Mouse (Mus musculus): ENCODE measurements around the gene Serp2. TPM values are rescaled to one million over a fixed set of nuclear protein-coding genes. Genes with fewer than 3 reads are reported as not detected.

Serp2 gene
- polyA plus RNA-seq, 1 experiment from 2014 or later, result 47.3 TPM

DNA sequence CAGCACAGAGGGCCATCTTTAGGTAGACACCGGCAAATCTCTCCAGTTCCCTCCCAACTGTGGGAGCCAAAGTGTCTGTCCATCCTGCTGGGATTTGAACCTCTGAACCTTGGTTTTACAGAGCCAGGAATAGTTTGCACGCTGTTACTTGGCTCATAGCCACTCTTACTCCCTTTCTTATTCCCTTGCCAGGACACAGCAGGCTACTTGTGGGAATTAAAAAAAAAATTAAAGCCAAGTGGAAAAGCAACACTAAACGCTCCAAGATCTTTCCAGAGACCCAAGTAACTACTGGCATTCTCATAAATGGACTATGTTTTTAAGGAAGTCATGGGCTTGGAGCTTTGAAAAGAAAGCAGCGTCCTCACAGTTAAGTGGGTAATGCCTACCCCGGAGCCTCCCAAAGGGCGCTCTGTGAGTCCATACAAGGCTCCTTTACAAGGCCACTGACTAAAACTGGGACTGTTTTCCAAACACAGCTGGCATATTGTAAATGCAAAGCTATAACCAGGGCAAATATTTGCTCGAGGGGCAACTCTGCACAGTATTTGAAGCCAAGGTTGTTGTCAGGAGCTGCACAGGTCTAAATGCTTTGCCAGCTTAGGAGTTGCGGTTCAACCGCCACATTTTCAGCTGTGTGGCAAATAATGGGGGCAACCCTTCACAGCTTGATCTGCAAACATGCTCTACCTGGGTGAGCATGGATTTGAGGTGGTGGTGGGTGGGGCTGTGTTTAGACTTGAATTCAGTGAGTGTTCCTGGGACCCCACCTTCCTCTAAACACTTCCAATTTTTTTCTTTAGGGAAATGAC, 38.6 kb upstream of the Serp2 start:
- DNase-seq (ENCODE audit: low spot score, missing footprints) (no peak), ATAC-seq (ENCODE audit: low FRiP score) (no peak)
- Histone ChIP-seq H3K27me3 (ENCODE audit: control insufficient read depth, insufficient read depth, low read length) (no peaks in the 10 kb centered on the region), H3K27ac (ENCODE audit: low read depth, low read length) (no peak overlapping the region), H3K36me3 (ENCODE audit: control insufficient read depth, insufficient read depth, low read length) (no peaks in the 10 kb centered on the region), H3K9me3 (ENCODE audit: control insufficient read depth, low read length) (no peaks in the 10 kb centered on the region), H3K4me1 (ENCODE audit: control insufficient read depth, insufficient read depth, low read length) (peaks cover 5% of the 10 kb centered on the region; the same call in 1 of the 2 replicates), H3K4me2 (no peak overlapping the region), H3K9ac (ENCODE audit: low read length) (no peak overlapping the region), H3K4me3 (ENCODE audit: low read depth, low read length) (no peak overlapping the region)
- WGBS, result 81% methylated on average over 9 of the region's 9 CpGs

DNA sequence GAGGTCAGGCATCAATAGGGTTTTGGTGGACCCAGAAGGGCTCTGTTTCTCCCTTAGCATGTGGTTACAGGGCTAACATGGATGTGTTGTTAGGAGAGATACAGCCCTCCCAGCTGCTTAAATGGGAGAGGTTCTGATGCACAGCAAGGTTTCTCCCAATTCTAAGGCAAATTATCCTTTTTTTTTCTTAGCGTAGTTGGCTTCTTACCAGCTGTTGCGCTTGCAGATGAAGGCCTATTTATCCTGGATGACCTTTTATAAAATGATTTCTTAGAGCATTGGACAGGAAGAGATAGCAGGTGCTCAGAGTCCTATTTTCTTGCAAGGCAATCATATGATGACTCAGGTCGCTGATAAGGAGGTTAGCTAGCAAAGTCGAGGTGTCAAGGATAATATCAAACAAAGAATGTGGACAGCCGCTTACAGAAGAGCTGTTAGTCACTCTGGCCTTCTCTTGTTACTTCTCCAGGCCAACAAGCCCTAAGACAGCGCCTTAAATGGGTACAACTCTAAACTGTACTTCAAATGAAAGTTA, 37.7 kb upstream of the Serp2 start:
- no peak overlapping the region for H3K4me3 ChIP-seq (ENCODE audit: low read depth, low read length)
- no peak overlapping the region for H3K9ac ChIP-seq (ENCODE audit: low read length)
- H3K9me3 ChIP-seq (ENCODE audit: control insufficient read depth, low read length), result no peaks in the 10 kb centered on the region
- no peak overlapping the region for H3K27ac ChIP-seq (ENCODE audit: low read depth, low read length)
- H3K4me2 ChIP-seq, result no peak overlapping the region
- 90% methylated on average over 6 of the region's 6 CpGs for whole genome bisulfite sequencing
- DNase-seq (ENCODE audit: low spot score, missing footprints) (no peak), ATAC-seq (ENCODE audit: low FRiP score) (no peak)
- no peaks in the 10 kb centered on the region for H3K36me3 ChIP-seq (ENCODE audit: control insufficient read depth, insufficient read depth, low read length)
- H3K27me3 ChIP-seq (ENCODE audit: control insufficient read depth, insufficient read depth, low read length), result no peaks in the 10 kb centered on the region
- H3K4me1 ChIP-seq (ENCODE audit: control insufficient read depth, insufficient read depth, low read length), result peaks cover 5% of the 10 kb centered on the region; the same call in 1 of the 2 replicates

DNA sequence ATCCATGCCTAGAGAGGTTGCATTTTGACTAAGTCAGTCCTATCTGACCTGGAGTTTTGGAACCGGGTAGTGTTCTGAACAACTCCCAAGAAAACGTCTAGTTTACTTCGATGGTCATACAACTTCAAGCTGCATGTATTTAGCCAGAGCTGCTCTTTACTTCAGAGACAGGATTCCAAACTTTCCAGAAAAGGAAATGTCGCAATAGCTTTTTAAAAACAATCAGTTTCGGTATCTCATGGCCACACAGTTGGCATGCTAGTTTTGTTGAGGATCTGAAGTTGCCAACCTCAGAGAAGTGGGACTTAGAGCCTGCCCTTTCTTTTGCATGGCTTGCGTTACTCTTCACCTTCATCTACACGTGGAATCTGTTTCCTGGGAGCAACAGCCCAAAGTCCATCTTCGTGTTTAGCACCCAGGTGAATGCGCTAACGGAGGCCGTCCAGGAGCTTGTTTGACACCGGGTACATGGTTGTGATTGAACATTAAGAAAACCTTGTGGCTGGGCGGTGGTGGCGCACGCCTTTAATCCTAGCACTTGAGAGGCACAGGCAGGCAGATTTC, 37.0 kb upstream of the Serp2 start:
- no peaks in the 10 kb centered on the region for H3K9me3 ChIP-seq (ENCODE audit: control insufficient read depth, low read length)

GRCm38 (mm10) chr14:76592721-76593120, 36.0 kb upstream of the Serp2 start:
- Histone ChIP-seq H3K9ac (ENCODE audit: low read length) (no peak overlapping the region), H3K4me3 (ENCODE audit: low read depth, low read length) (no peak overlapping the region), H3K4me1 (ENCODE audit: control insufficient read depth, insufficient read depth, low read length) (no peaks in the 10 kb centered on the region), H3K27me3 (ENCODE audit: control insufficient read depth, insufficient read depth, low read length) (no peaks in the 10 kb centered on the region), H3K36me3 (ENCODE audit: control insufficient read depth, insufficient read depth, low read length) (no peaks in the 10 kb centered on the region), H3K27ac (ENCODE audit: low read depth, low read length) (no peak overlapping the region), H3K4me2 (no peak overlapping the region), H3K9me3 (ENCODE audit: control insufficient read depth, low read length) (no peaks in the 10 kb centered on the region)
- WGBS, result 91% methylated on average over 12 of the region's 12 CpGs
- ATAC-seq (ENCODE audit: low FRiP score) (no peak), DNase-seq (ENCODE audit: low spot score, missing footprints) (no peak)

More for the DNA sequence above, 37.0 kb upstream of the Serp2 start:
- no peak for ATAC-seq (ENCODE audit: low FRiP score)
- no peak for DNase-seq (ENCODE audit: low spot score, missing footprints)
- H3K27me3 ChIP-seq (ENCODE audit: control insufficient read depth, insufficient read depth, low read length), result no peaks in the 10 kb centered on the region
- no peak overlapping the region for H3K9ac ChIP-seq (ENCODE audit: low read length)
- H3K27ac ChIP-seq (ENCODE audit: low read depth, low read length), result no peak overlapping the region
- no peak overlapping the region for H3K4me2 ChIP-seq
- H3K36me3 ChIP-seq (ENCODE audit: control insufficient read depth, insufficient read depth, low read length), result no peaks in the 10 kb centered on the region
- H3K4me1 ChIP-seq (ENCODE audit: control insufficient read depth, insufficient read depth, low read length), result peaks cover 4% of the 10 kb centered on the region; the same call in 1 of the 2 replicates
- 94% methylated on average over 15 of the region's 15 CpGs for WGBS
- no peak overlapping the region for H3K4me3 ChIP-seq (ENCODE audit: low read depth, low read length)

GRCm38 (mm10) chr14:76592090-76592489, 35.4 kb upstream of the Serp2 start:
- H3K9ac ChIP-seq (ENCODE audit: low read length), result no peak overlapping the region
- no peak overlapping the region for H3K27ac ChIP-seq (ENCODE audit: low read depth, low read length)
- no peaks in the 10 kb centered on the region for H3K4me1 ChIP-seq (ENCODE audit: control insufficient read depth, insufficient read depth, low read length)
- no peak for DNase-seq (ENCODE audit: low spot score, missing footprints)
- H3K9me3 ChIP-seq (ENCODE audit: control insufficient read depth, low read length), result no peaks in the 10 kb centered on the region
- no peak overlapping the region for H3K4me3 ChIP-seq (ENCODE audit: low read depth, low read length)
- no peak overlapping the region for H3K4me2 ChIP-seq
- no peaks in the 10 kb centered on the region for H3K27me3 ChIP-seq (ENCODE audit: control insufficient read depth, insufficient read depth, low read length)
- no peaks in the 10 kb centered on the region for H3K36me3 ChIP-seq (ENCODE audit: control insufficient read depth, insufficient read depth, low read length)
- no peak for ATAC-seq (ENCODE audit: low FRiP score)
- whole genome bisulfite sequencing, result 93% methylated on average over 6 of the region's 6 CpGs

DNA sequence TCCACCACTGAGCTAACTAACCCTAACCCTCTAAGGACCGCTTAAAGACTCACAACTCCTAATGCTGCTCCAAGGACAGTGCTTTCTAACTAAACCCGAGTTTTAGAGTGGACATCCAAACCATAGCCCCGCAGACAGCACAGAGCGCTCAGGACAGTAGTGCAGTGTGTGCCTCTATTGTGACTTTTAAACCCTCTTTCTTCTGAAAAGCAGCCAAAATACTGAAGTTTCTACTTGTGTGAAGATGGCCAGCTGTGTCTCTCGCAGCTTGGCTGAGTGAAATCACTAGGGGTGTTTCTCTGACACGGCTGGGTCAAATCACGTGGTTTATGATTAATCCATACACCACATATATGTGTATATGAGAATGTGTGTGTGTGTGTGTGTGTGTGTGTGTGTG, 33.4 kb upstream of the Serp2 start:
- Histone ChIP-seq H3K36me3 (ENCODE audit: control insufficient read depth, insufficient read depth, low read length) (no peaks in the 10 kb centered on the region), H3K27me3 (ENCODE audit: control insufficient read depth, insufficient read depth, low read length) (no peaks in the 10 kb centered on the region), H3K27ac (ENCODE audit: low read depth, low read length) (no peak overlapping the region), H3K9me3 (ENCODE audit: control insufficient read depth, low read length) (no peaks in the 10 kb centered on the region), H3K9ac (ENCODE audit: low read length) (no peak overlapping the region), H3K4me1 (ENCODE audit: control insufficient read depth, insufficient read depth, low read length) (no peaks in the 10 kb centered on the region), H3K4me3 (ENCODE audit: low read depth, low read length) (no peak overlapping the region), H3K4me2 (no peak overlapping the region)
- 86% methylated on average over 7 of the region's 7 CpGs for WGBS
- no peak for ATAC-seq (ENCODE audit: low FRiP score)
- DNase-seq (ENCODE audit: low spot score, missing footprints), result no peak

DNA sequence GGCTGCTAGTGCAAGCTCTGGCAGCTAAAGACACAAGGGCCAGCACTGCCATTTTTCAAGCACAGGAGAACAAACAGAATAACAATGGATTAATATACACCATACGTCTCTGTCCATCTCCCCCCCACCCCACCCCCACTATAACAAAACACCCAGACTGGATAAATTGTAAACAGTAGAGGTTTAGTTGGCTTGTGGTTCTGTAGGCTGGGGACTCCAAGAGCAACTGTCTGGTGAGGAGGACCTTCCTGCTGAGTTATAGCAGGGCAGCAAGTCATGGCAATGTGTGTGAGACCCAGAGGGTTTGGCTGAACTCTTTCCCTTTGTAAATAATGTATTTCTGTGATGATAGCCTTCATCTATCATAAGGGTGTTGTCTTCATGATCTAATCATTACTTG, 33.0 kb upstream of the Serp2 start:
- no peak overlapping the region for H3K27ac ChIP-seq (ENCODE audit: low read depth, low read length)
- H3K36me3 ChIP-seq (ENCODE audit: control insufficient read depth, insufficient read depth, low read length), result no peaks in the 10 kb centered on the region
- ATAC-seq (ENCODE audit: low FRiP score) (no peak), DNase-seq (ENCODE audit: low spot score, missing footprints) (no peak)
- no peak overlapping the region for H3K4me2 ChIP-seq
- WGBS, result 64% methylated on average over 1 of the region's 1 CpGs
- H3K4me3 ChIP-seq (ENCODE audit: low read depth, low read length), result no peak overlapping the region
- no peak overlapping the region for H3K9ac ChIP-seq (ENCODE audit: low read length)
- no peaks in the 10 kb centered on the region for H3K27me3 ChIP-seq (ENCODE audit: control insufficient read depth, insufficient read depth, low read length)
- no peaks in the 10 kb centered on the region for H3K4me1 ChIP-seq (ENCODE audit: control insufficient read depth, insufficient read depth, low read length)
- H3K9me3 ChIP-seq (ENCODE audit: control insufficient read depth, low read length), result no peaks in the 10 kb centered on the region

DNA sequence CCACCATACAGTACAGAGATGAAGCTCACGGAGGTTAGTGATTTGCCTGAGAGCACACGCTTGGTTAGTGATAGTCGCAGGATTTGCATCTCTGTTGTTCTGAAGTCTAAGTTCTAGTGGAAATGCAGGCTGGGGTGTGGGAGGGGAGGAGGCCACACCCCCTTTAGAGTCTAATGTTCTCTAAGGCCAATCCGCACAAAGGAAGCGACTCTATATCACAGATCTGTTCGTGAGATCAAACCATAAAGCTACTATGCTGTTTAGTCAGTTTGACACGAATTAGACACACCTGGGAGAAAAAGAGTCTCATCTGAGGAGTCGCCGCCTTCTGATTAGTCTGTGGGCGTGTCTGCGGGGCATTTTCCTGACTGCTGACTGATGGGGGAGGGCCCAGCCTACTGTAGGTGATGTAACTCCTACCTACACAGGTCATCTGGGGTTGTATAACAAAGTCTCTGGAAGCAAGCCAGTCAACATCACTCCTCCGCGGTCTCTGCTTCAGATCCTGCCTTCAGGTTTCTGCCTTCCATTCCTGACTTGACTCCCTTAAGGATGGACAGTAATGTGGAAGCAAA, 29.2 kb upstream of the Serp2 start:
- Histone ChIP-seq H3K9ac (ENCODE audit: low read length) (no peak overlapping the region), H3K4me2 (no peak overlapping the region), H3K27ac (ENCODE audit: low read depth, low read length) (no peak overlapping the region), H3K36me3 (ENCODE audit: control insufficient read depth, insufficient read depth, low read length) (no peaks in the 10 kb centered on the region), H3K27me3 (ENCODE audit: control insufficient read depth, insufficient read depth, low read length) (no peaks in the 10 kb centered on the region), H3K4me1 (ENCODE audit: control insufficient read depth, insufficient read depth, low read length) (no peaks in the 10 kb centered on the region), H3K4me3 (ENCODE audit: low read depth, low read length) (no peak overlapping the region), H3K9me3 (ENCODE audit: control insufficient read depth, low read length) (no peaks in the 10 kb centered on the region)
- no peak for ATAC-seq (ENCODE audit: low FRiP score)
- 48% methylated on average over 13 of the region's 13 CpGs for WGBS
- no peak for DNase-seq (ENCODE audit: low spot score, missing footprints)

- no peaks in the 10 kb centered on the region for H3K4me1 ChIP-seq (ENCODE audit: control insufficient read depth, insufficient read depth, low read length)
- H3K9me3 ChIP-seq (ENCODE audit: control insufficient read depth, low read length), result no peaks in the 10 kb centered on the region
- H3K36me3 ChIP-seq (ENCODE audit: control insufficient read depth, insufficient read depth, low read length), result no peaks in the 10 kb centered on the region
- DNase-seq (ENCODE audit: low spot score, missing footprints) (no peak), ATAC-seq (ENCODE audit: low FRiP score) (no peak)
- H3K4me2 ChIP-seq, result no peak overlapping the region
- no peak overlapping the region for H3K9ac ChIP-seq (ENCODE audit: low read length)
- WGBS, result 90% methylated on average over 7 of the region's 7 CpGs
- no peak overlapping the region for H3K4me3 ChIP-seq (ENCODE audit: low read depth, low read length)
- H3K27ac ChIP-seq (ENCODE audit: low read depth, low read length), result no peak overlapping the region
- H3K27me3 ChIP-seq (ENCODE audit: control insufficient read depth, insufficient read depth, low read length), result no peaks in the 10 kb centered on the region
Measured at GRCm38 (mm10) chr14:76583985-76584384, 27.3 kb upstream of the Serp2 start.

Data from midbrain, embryonic 11.5 days (tissue).